Mouse (Mus musculus): ENCODE results near the gene Prkar2b.

DNA sequence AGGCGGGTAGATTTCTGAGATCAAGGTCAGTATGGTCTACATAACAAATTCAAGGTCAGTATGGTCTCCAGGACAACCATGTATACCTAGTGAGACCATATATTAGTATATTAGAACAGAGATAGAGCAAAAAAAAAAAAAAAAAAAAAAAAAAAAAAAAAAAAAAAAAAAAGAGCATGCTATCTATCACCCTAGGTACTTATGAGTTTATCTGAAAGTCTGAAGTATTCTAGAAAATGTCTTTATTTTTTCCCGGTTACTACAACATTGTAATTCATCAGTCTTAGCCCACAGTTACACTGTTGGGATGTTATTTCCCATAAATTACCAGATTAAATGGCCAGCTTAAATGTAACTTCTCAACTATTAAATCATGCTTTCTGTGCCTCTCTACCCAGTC, 116.7 kb downstream of the Prkar2b start:
- TF ChIP-seq CTCF (conservative IDR thresholded peaks at IDR 0.05; ENCODE audit: low read length): no peak
- TF ChIP-seq POU5F1 (IDR thresholded peaks at IDR 0.05; ENCODE audit: borderline replicate concordance, low read length): no peak
- no peak for TF ChIP-seq NANOG (IDR thresholded peaks at IDR 0.05; ENCODE audit: borderline replicate concordance, low read length)

Data from E14TG2a.4 (cell line).